Mouse (Mus musculus) E14TG2a.4 (cell line): Measurements from ENCODE around the gene Ifnar1.

Experiments used
- CTCF ChIP-seq: conservative IDR thresholded peaks from 2 replicates; pipeline ENCODE4 v1.5.1; 2014; ENCODE audit warnings: low read length
- NANOG ChIP-seq: IDR thresholded peaks from 2 replicates; pipeline ENCODE4 v1.6.1; 2014; ENCODE audit warnings: borderline replicate concordance, low read length, mixed read lengths
- POU5F1 ChIP-seq: IDR thresholded peaks from 2 replicates; pipeline ENCODE4 v1.6.1; 2014; ENCODE audit warnings: low read length, borderline replicate concordance

GRCm38 (mm10) chr16:91528578-91528977 is 43.5 kb downstream of the Ifnar1 start:
- TF ChIP-seq CTCF (no peak), POU5F1 (no peak), NANOG (no peak)
